Mouse (Mus musculus) inflammation-experienced regulatory T-cells, adult 6 months (primary cell): ENCODE results near the gene Podnl1. TPM values are rescaled to one million over a fixed set of nuclear protein-coding genes. Genes with fewer than 3 reads are reported as not detected.

Experiments used
- polyA plus RNA-seq, 3 experiments: library from polyadenylated mRNA; unstranded; fragments of 100-300 nt; shearing (Covaris generic); gene quantifications; one replicate each; pipeline ENCODE4 v1.2.1; 2017

The Podnl1 gene
- polyA plus RNA-seq, 3 experiments from 2014 or later, result 8.5 to 32.9 (median 8.7) TPM

Other genes starting within 250 kb of the Podnl1 start
- 10 to 100 TPM in 2 of 3 experiments, 1 to 10 TPM in 1; 5.1 to 13.8 (median 11.3) TPM for gene Adgrl1, start 225.9 kb upstream of the Podnl1 start, polyA plus RNA-seq
- 1 to 10 TPM in 1 of 3 experiments, under 1 TPM in 2; 0.16 to 1.5 (median 0.52) TPM for gene Gm10644, start 170.8 kb upstream of the Podnl1 start, polyA plus RNA-seq
- 100 to 1,000 TPM in 1 of 3 experiments, 10 to 100 TPM in 2; 26.0 to 159 (median 26.4) TPM for gene Asf1b, start 170.5 kb upstream of the Podnl1 start, polyA plus RNA-seq
- 10 to 100 TPM; 16.3 to 20.1 (median 18.8) TPM for gene Prkaca, start 153.0 kb upstream of the Podnl1 start, polyA plus RNA-seq
- gene Samd1, start 128.3 kb upstream of the Podnl1 start, polyA plus RNA-seq, result 1 to 10 TPM; 5.0 to 7.3 (median 6.5) TPM
- gene 1700067K01Rik, start 124.5 kb upstream of the Podnl1 start, polyA plus RNA-seq, result under 1 TPM in 2 of 3 experiments, not detected in 1; 0.51 to 0.70 TPM
- 1 to 10 TPM in 2 of 3 experiments, not detected in 1; 1.2 to 2.5 TPM for gene 2210011C24Rik, start 113.8 kb upstream of the Podnl1 start, polyA plus RNA-seq
- 1 to 10 TPM; 1.6 to 3.7 (median 2.8) TPM for gene Palm3, start 104.5 kb upstream of the Podnl1 start, polyA plus RNA-seq
- gene Il27ra, start 83.4 kb upstream of the Podnl1 start, polyA plus RNA-seq, result 100 to 1,000 TPM; 188 to 350 (median 272) TPM
- 10 to 100 TPM; 21.2 to 34.2 (median 31.9) TPM for gene Rln3, start 81.0 kb upstream of the Podnl1 start, polyA plus RNA-seq
- 1 to 10 TPM in 1 of 3 experiments, under 1 TPM in 2; 0.53 to 1.4 (median 0.91) TPM for gene Gm10643, start 60.9 kb upstream of the Podnl1 start, polyA plus RNA-seq
- gene Rfx1, start 59.2 kb upstream of the Podnl1 start, polyA plus RNA-seq, result 10 to 100 TPM in 2 of 3 experiments, 1 to 10 TPM in 1; 9.4 to 13.2 (median 13.2) TPM
- 10 to 100 TPM; 16.6 to 20.0 (median 18.6) TPM for gene Dcaf15, start 21.2 kb upstream of the Podnl1 start, polyA plus RNA-seq
- gene Cc2d1a, start 21.9 kb downstream of the Podnl1 start, polyA plus RNA-seq, result 10 to 100 TPM; 13.9 to 24.2 (median 21.3) TPM
- 1 to 10 TPM in 2 of 3 experiments, not detected in 1; 1.5 to 1.6 TPM for gene 4930432K21Rik, start 22.0 kb downstream of the Podnl1 start, polyA plus RNA-seq
- not detected for gene Nanos3, start 59.2 kb downstream of the Podnl1 start, polyA plus RNA-seq
- 1 to 10 TPM; 2.9 to 4.8 (median 4.4) TPM for gene Zswim4, start 111.1 kb downstream of the Podnl1 start, polyA plus RNA-seq
- 100 to 1,000 TPM; 351 to 392 (median 390) TPM for gene D8Ertd738e, start 123.7 kb downstream of the Podnl1 start, polyA plus RNA-seq
- gene Mri1, start 131.3 kb downstream of the Podnl1 start, polyA plus RNA-seq, result 10 to 100 TPM in 2 of 3 experiments, 1 to 10 TPM in 1; 7.2 to 34.3 (median 25.2) TPM
- 10 to 100 TPM; 40.4 to 53.7 (median 44.6) TPM for gene Ccdc130, start 144.4 kb downstream of the Podnl1 start, polyA plus RNA-seq